Mouse (Mus musculus): ENCODE results near the gene Kdm8. TPM values are rescaled to one million over a fixed set of nuclear protein-coding genes. Genes with fewer than 3 reads are reported as not detected.
"Not testable (repeated sequence)": the region's sequence is repeated elsewhere in the genome, so short reads cannot be mapped to it uniquely, and the experiment has no call there.

Kdm8 gene
- 2.4 and 3.1 TPM in 2 replicates for polyA plus RNA-seq (2012; ENCODE audit: insufficient read depth, insufficient read length, missing spikeins)

DNA sequence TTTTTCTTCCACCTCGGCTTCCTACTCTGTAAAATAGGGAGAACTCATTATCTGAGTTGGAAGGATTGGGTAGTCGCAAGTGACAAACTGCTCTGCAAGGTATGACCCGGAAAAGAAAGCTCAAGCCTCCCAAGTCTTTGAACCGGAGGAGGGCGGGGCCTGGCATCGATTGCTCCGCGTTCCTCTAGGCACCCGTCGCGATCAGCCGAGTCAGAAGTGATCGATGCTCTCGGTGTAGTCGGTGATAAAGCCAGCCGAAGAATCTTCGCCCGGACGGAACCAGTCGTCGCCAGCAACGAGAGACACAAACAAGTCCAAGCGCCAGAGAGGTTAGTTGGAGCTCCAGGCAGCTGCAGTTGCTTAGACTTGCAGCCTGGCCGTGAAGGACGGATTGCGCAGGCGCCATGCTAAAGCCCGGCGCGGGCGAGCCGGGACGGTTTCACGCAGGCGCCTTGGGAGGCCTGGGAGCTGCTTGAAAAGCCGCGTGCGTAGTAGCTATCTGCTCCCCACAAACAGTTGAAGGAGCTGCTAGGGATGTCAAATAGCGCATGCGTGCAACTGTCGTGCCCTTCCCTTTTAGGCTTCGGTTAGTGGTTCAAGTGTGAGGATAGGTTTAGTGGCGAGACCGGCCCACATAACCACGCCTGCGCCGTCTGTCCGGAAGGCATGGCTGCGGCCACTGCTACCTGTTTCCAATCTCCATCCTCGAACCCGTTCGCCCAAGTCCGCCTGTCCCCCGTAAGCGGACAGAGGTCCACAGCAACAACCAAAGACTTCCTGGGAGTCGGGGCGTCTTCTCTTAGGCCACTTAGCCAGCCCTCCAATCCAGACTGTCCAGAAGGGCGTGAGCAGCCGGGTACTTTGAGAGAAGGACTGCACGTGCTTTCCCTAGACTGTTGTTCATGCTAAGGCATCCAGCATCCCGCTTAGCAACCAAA is at the start of gene Kdm8:
Kdm8 (plus strand) TSS at position 213 of the 938 bp plus-strand sequence.
- H3K27ac ChIP-seq (replicated peaks; ENCODE audit: low read depth, low read length): peak within 1 kb of the TSS; percentile 95
- peak within 1 kb of the TSS; percentile 71 for H3K4me3 ChIP-seq (ENCODE audit: insufficient read depth, low read depth, low read length)
- H3K4me1 ChIP-seq (ENCODE audit: control insufficient read depth, insufficient read depth, insufficient read length, low read length): peaks cover 2% of the 10 kb centered on the region; the same call in 1 of the 2 replicates

DNA sequence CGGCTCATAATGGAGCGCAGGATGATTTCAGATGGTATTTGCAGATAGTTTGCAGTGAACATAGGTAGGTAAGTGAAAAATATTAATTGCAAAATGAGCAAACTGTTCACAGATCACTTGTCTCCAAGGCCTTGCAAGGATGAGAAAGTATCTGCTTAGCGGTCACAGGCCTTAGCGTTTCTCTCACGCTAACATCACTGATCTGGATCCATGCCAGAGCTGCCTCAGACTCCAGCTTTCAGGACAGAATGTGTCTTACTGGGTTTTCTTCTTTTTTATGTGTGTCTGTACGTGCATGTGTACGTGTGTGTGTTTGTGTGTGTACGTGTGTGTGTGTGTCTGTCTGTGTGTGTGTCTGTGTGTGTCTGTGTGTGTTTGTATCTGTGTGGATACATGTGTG is 46.4 kb upstream of the Kdm8 start:
- Histone ChIP-seq H3K4me1 (ENCODE audit: control insufficient read depth, insufficient read depth, insufficient read length, low read length) (peaks cover 1% of the 10 kb centered on the region; the same call in 1 of the 2 replicates), H3K27ac (replicated peaks; ENCODE audit: low read depth, low read length) (no peak overlapping the region)

DNA sequence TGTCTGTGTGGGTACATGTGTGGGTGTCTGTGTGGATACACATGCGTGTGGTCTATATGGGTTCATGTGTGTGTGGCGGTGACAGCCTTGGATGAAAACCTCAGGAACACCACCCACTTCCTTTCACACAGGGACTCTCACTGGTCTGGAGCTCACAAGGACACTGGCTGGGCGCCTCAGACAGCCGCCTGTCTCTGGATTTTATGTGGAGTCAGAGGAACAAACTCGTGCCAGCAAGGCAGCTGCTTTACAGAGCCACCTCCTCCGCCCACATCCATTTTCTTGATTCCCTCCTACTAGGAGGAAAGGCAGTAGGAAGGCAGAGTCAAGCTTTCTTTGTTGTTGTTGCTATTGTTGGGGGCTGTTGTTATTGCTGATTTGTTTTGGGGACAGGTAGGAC is 45.8 kb upstream of the Kdm8 start:
- no peaks in the 10 kb centered on the region for H3K4me1 ChIP-seq (ENCODE audit: control insufficient read depth, insufficient read depth, insufficient read length, low read length)
- no peak overlapping the region for H3K27ac ChIP-seq (replicated peaks; ENCODE audit: low read depth, low read length)

More for the DNA sequence above, 46.4 kb upstream of the Kdm8 start:
- H3K4me3 ChIP-seq (ENCODE audit: insufficient read depth, low read depth, low read length): no peak overlapping the region

DNA sequence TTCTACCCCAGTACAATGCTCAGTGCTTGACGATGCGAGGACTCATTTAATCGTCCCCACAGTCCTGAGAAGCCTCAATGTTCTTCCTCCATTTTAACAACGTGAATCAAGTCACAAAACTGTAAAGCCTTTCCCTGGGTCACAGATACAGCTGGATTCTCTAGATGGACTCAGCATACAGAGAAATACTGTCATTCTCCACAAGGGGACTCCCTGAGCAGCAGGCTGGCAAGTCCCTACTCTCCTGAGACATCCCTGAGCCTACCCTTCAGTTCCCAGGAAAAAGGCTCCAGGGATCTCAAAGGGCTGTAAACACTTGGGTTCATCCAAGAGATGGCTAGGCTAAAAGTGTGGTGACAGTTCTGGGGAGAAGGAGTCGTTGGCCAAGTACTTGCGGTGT is 37.3 kb upstream of the Kdm8 start:
- Histone ChIP-seq H3K4me1 (ENCODE audit: control insufficient read depth, insufficient read depth, insufficient read length, low read length) (no peaks in the 10 kb centered on the region), H3K4me3 (ENCODE audit: insufficient read depth, low read depth, low read length) (no peak overlapping the region), H3K27ac (replicated peaks; ENCODE audit: low read depth, low read length) (no peak overlapping the region)

More for the DNA sequence above, 45.8 kb upstream of the Kdm8 start:
- H3K4me3 ChIP-seq (ENCODE audit: insufficient read depth, low read depth, low read length): no peak overlapping the region

DNA sequence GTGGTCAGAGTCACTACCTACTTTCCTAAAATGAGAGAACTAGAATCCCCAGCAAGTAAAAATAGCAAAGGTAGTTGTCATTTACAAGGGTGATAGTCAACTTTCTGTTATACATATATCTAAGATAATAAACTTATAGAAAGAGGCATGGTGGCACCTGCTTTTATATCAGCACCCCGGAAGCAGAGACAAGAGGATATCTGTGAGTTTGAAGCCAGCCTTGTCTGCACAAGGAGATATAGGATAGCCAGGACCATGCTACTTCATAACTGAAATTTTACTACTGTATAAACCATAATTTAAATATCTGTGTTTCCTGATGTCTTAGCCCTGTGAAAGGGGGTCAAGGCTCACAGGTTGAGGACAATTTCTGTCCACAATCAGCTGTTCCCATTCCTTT is 29.4 kb upstream of the Kdm8 start:
- H3K4me3 ChIP-seq (ENCODE audit: insufficient read depth, low read depth, low read length): no peak overlapping the region
- no peaks in the 10 kb centered on the region for H3K4me1 ChIP-seq (ENCODE audit: control insufficient read depth, insufficient read depth, insufficient read length, low read length)
- H3K27ac ChIP-seq (replicated peaks; ENCODE audit: low read depth, low read length): no peak overlapping the region

DNA sequence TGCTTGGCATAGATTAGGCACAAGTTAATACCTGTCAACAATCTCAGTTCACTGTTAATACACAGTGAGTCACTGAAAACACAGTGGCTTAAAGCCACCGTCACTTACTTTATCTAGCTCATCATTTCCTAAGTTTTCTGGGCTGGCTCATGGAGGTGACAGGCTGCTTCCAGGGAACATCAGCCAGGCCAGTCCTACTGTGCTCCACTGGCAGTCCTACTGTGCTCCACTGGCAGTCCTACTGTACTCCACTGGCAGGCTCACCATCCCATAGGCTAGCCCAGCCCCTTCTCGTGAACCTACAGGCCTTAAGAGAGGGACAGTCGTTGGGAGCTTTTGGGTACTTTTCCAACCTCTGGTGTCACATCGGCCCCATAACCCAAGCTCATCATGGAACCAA is 28.7 kb upstream of the Kdm8 start:
- no peak overlapping the region for H3K27ac ChIP-seq (replicated peaks; ENCODE audit: low read depth, low read length)
- H3K4me1 ChIP-seq (ENCODE audit: control insufficient read depth, insufficient read depth, insufficient read length, low read length): no peaks in the 10 kb centered on the region
- H3K4me3 ChIP-seq (ENCODE audit: insufficient read depth, low read depth, low read length): no peak overlapping the region

DNA sequence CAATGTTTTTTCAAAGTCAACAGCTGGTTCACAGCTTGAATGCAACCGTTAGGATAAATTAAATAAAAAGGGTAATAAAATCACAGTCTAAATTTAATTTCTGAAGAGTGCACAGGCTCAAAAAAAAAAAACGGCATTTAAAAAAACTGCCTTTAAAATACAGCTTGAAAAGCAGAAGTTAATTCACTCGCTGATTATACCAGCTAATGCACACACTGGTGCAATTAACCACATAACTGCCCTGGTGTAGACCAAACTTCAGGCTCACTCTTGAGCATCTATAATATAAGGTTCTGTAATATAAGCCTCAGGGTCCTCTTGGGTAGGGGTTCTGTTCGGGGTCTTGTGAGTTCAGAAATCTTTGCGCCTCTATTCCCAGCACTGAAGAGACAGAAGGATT is 27.7 kb upstream of the Kdm8 start:
- Histone ChIP-seq H3K4me3 (ENCODE audit: insufficient read depth, low read depth, low read length) (no peak overlapping the region), H3K4me1 (ENCODE audit: control insufficient read depth, insufficient read depth, insufficient read length, low read length) (no peaks in the 10 kb centered on the region), H3K27ac (replicated peaks; ENCODE audit: low read depth, low read length) (no peak overlapping the region)

DNA sequence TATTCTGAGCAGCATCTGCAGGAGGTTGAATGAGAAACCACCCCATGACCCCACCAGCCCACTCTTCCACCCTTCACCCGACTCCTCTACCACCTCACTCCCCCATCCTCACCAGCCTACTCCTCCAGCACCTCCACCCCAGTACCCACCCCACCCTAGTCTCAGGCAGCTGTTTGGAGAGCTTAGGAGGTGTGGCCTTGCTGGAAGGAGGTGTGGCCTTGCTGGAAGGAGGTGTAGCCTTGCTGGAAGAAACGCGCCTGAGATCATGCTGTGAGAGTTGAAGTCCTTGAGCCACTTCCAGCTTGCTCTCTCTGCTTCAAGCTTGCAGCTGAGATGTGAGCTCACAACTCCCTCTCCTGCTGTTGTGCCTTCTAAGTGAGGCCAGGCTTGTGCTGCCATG is 26.1 kb upstream of the Kdm8 start:
- no peak overlapping the region for H3K4me3 ChIP-seq (ENCODE audit: insufficient read depth, low read depth, low read length)
- H3K4me1 ChIP-seq (ENCODE audit: control insufficient read depth, insufficient read depth, insufficient read length, low read length): no peaks in the 10 kb centered on the region
- no peak overlapping the region for H3K27ac ChIP-seq (replicated peaks; ENCODE audit: low read depth, low read length)

DNA sequence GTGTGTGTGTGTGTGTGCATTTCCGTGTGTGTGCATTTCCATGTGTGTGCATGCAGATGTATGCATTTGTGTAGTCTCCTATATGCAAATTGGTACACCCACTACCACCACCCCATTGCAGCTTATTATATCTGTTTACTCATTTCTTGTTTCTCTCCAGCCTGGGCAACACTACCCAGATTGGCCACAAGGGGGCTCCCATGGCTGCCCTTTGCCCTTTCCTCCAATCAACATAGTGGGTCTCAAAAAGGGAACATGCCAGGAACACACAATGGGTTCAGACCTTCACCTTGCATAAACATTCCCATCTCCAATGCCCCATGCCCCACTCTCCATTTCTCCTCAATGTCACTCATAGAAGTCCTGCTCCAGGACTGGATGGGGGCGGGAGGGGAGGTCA is 24.3 kb upstream of the Kdm8 start:
- H3K4me3 ChIP-seq (ENCODE audit: insufficient read depth, low read depth, low read length): no peak overlapping the region
- H3K4me1 ChIP-seq (ENCODE audit: control insufficient read depth, insufficient read depth, insufficient read length, low read length): no peaks in the 10 kb centered on the region
- H3K27ac ChIP-seq (replicated peaks; ENCODE audit: low read depth, low read length): no peak overlapping the region

DNA sequence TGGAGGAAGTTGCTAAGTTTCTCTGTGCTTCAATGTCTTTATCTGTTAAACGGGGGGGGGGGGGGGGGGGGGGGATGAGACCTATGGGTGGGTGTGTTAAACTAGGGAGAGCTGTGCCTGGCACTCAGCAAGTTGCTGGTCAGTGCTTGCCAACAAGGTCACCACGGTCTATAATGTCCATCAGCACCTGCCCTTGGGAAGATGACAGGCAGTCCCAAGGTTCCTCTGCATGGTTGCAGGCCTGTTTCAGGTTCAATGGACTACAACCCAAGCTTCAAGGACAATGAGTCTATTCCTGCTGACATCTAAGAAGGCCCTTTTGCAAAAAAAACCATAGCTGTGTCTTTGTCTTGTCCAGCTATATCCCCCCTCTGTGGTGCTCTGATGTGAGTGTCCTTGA is 22.6 kb upstream of the Kdm8 start:
- H3K4me3 ChIP-seq (ENCODE audit: insufficient read depth, low read depth, low read length): no peak overlapping the region
- H3K27ac ChIP-seq (replicated peaks; ENCODE audit: low read depth, low read length): no peak overlapping the region

DNA sequence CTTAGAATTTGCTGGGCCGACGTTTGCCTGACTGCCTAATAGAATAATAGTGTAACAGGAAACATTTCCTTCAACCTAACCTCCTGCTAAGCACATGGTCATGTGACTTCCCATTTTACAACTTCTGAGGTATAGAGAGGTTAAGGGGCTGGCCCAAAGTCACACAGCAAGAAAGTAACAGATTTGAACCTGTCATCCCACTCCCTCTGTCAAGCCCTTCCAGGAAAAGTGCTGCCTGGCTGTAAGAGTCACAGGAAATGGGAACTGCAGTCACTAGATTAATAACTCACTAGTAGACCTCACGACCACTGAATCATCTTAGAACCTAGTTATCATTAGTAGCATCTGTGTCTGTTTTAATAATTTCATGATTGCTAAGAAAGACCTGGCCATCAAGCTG is 21.4 kb upstream of the Kdm8 start:
- no peaks in the 10 kb centered on the region for H3K4me1 ChIP-seq (ENCODE audit: control insufficient read depth, insufficient read depth, insufficient read length, low read length)
- H3K27ac ChIP-seq (replicated peaks; ENCODE audit: low read depth, low read length): no peak overlapping the region
- no peak overlapping the region for H3K4me3 ChIP-seq (ENCODE audit: insufficient read depth, low read depth, low read length)

More for the DNA sequence above, 22.6 kb upstream of the Kdm8 start:
- no peaks in the 10 kb centered on the region for H3K4me1 ChIP-seq (ENCODE audit: control insufficient read depth, insufficient read depth, insufficient read length, low read length)

DNA sequence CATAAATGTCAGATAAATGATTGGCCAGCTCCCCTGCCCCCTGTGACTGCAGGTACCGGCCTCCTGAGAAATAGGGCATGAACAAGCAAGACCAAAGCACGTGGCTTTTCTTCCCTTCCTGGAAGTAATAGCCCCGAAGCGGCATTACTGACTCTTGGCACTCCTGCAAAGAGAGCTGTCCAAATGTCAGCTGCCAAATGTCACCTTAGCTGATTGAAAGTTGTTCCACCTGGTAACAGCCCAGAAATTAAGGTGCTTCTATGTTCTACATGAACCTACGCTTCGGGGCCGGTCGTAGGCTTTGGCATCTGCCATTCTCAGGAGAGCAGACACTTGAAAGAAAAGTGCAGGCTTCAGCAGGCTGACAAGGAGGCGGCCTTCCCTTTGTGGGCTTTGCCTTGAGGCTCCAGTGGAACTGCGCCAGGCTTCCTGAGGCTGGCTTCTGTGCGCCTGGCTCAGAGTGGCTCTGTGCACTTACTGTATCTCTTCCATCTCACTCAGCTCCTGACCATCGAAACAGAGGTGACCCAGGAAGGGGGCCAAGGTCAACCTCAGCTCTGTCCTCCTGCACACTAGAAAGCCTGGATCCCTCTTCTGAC is 16.9 kb upstream of the Kdm8 start:
- Histone ChIP-seq H3K4me1 (ENCODE audit: control insufficient read depth, insufficient read depth, insufficient read length, low read length) (no peaks in the 10 kb centered on the region), H3K4me3 (ENCODE audit: insufficient read depth, low read depth, low read length) (no peak overlapping the region), H3K27ac (replicated peaks; ENCODE audit: low read depth, low read length) (no peak overlapping the region)

DNA sequence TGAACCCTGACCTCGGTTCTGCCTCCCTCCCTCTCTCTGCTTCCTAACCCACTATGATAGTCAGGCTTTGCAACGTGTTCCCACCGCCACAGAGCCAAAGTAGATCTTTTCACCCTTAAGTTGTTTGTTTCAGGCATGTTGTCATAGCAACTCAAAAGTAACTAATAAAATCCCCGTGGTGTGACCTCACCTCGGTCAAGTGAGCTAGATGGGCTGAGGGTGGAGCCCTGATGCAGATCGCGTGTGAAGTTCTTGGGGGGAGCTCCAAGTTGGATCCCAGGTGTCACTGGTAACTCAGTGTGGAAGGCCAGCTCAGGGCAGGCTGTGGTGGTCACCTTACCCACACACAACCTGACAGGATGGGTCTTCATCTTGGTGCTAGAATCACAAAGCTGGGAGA is 16.1 kb upstream of the Kdm8 start:
- H3K4me3 ChIP-seq (ENCODE audit: insufficient read depth, low read depth, low read length): no peak overlapping the region
- no peaks in the 10 kb centered on the region for H3K4me1 ChIP-seq (ENCODE audit: control insufficient read depth, insufficient read depth, insufficient read length, low read length)

DNA sequence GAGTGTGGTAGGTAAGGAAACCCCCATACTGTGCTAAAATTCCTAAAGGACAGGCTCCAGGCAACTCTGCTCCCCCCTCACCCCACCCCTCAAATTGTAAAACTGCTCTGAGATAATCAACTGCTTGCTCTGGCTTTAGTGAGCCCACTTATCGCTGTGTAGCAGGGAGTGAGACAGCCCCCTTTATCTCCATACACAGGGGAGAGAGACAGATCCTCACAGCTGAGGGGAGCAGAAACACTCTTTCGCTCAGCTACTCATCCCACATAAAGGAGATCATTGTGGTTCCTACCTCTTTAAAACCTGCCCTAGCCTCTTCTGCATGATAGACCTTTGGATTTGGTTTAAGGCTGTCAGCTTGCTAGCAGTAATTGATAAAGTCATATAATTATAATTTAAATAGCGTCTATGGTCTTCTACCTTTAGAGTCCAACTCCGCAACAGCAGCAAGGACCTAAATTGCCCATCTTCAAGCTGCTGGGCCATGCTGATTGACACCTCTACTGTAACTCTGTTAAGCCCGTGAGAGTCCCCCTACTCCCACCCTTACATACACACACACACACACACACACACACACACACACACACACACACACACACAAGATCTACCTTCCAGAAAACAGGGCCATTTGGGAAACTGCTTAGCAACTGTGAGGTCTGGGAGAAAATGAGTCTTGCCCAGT is 15.5 kb upstream of the Kdm8 start:
- not testable (repeated sequence) for H3K4me1 ChIP-seq (ENCODE audit: control insufficient read depth, insufficient read depth, insufficient read length, low read length); H3K4me3 ChIP-seq (ENCODE audit: insufficient read depth, low read depth, low read length); H3K27ac ChIP-seq (replicated peaks; ENCODE audit: low read depth, low read length)

More for the DNA sequence above, 16.1 kb upstream of the Kdm8 start:
- H3K27ac ChIP-seq (replicated peaks; ENCODE audit: low read depth, low read length): no peak overlapping the region

DNA sequence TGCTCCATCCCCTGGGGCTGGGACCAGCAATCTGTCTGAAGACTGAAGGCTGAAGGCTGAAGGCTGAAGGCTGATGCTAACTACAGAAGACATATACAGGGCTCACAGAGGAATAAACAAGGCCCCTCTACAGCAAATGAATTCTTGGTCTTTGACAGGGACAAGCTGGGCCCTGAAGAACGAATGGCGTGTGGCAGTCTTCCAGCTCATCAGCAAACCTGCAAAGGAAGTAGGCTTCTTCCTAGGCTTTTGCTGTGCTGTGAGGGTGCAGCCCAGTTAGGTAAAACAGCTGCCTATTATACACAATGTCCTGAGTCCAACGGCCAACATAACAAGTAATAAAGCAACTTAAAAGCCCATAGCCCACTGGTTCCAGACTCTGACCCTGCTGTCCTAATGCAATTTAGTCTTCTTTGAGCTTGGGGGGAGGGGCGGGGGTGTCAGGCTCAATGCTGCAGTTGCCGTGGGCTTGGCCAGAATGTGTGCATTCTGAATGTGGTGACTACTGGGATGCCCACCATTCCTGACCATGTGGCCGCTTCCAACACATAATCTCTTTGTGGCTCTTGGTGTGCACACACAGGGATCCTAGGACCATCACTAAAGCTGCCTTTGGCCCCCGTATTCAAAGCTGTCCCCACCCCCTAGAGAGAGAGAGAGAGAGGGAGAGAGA is 14.2 kb upstream of the Kdm8 start:
- H3K4me1 ChIP-seq (ENCODE audit: control insufficient read depth, insufficient read depth, insufficient read length, low read length): no peaks in the 10 kb centered on the region
- H3K4me3 ChIP-seq (ENCODE audit: insufficient read depth, low read depth, low read length): no peak overlapping the region
- no peak overlapping the region for H3K27ac ChIP-seq (replicated peaks; ENCODE audit: low read depth, low read length)
